Mouse (Mus musculus): ENCODE data around the gene Ryr2. TPM values are rescaled to one million over a fixed set of nuclear protein-coding genes. Genes with fewer than 3 reads are reported as not detected.
"Not testable (repeated sequence)": the region's sequence is repeated elsewhere in the genome, so short reads cannot be mapped to it uniquely, and the experiment has no call there.

Gene Ryr2
- polyA plus RNA-seq, 1 experiment = 12.7 TPM

DNA sequence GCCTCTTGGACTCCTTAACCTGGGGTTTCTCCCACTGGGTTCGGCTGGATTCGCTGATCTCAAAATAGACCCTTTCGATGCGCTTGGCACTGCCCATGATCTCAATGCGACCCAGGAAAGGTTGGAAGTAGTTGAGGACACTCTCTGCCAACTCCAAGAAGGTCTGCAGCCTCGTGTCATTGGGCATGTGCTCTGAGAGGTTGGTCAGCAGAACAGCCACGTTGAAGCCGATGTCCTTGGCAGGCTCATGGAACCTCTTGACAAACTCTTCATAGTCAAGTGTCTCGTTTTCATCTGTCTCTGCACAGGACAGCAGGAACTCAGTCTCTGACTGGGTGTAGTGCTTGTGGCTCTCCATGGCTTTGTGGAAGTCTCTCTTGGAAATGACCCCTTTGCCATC lies 511.3 kb downstream of the Ryr2 start:
- TF ChIP-seq POLR2A (IDR thresholded peaks at IDR 0.05; ENCODE audit: borderline replicate concordance, extremely low read depth, insufficient read depth, insufficient read length, poor library complexity, severe bottlenecking) = no peak
- TF ChIP-seq CTCF (IDR thresholded peaks at IDR 0.05; ENCODE audit: borderline replicate concordance, extremely low read depth, insufficient read depth, insufficient read length) = no peak
- DNase-seq (ENCODE audit: low read depth) = no peak

DNA sequence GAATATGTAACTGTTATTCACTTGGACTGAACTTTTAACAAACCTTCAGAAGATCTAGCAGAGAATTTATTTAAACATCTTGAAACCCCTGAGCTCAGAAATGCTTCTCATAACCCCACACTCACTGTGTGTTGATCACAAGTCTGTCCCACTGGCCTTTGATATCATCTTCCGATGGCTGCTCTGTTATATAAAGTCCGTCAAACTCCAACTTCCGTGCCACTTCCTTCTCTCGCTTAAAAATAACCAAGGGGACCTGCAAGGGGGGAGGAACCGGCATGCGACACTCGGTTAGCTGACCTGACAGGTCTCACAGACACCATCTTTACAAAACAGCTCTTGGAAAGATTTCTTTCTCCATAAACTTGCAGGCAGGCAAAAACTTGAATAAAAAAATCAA lies 521.5 kb downstream of the Ryr2 start:
- DNase-seq (ENCODE audit: low read depth) = no peak
- TF ChIP-seq CTCF (IDR thresholded peaks at IDR 0.05; ENCODE audit: borderline replicate concordance, extremely low read depth, insufficient read depth, insufficient read length) (no peak), POLR2A (IDR thresholded peaks at IDR 0.05; ENCODE audit: borderline replicate concordance, extremely low read depth, insufficient read depth, insufficient read length, poor library complexity, severe bottlenecking) (no peak)

DNA sequence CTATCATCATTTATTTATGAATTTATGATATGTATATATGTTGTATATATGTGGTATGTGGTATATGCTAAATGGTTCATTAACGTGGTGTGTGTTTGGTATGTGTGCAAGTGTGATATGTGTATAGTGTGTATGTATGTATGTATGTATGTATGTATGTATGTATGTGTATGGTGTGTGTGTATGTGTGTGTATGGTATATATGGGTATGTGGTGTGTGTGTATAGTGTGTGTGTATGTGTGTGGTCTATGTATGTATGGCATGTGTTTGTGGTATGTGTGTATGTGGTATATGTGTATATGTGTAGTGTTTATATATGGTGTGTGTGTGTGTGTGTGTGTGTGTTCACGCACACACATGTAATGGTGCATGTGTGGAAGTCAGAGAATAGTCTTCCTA lies 534.2 kb downstream of the Ryr2 start:
- no peak for TF ChIP-seq CTCF (IDR thresholded peaks at IDR 0.05; ENCODE audit: borderline replicate concordance, extremely low read depth, insufficient read depth, insufficient read length)
- no peak for TF ChIP-seq POLR2A (IDR thresholded peaks at IDR 0.05; ENCODE audit: borderline replicate concordance, extremely low read depth, insufficient read depth, insufficient read length, poor library complexity, severe bottlenecking)

DNA sequence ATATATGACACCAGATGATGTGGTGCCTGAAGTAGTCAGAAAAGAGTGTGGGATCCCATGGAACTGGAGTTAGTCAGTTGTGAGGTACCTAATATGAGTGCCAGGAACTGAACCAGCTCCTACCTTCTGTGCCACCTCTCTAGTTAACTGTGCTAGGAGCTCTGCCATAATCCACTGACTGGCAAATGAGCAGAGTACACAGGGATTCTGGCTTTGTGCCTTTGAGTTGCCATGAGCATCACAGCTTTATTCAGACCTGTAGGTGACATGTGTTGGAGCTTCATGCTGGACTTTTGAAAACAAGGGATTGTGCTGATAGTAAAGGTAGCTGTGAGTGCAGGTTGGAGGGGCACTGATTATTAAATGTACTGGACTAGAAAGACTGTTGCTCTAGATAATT lies 539.4 kb downstream of the Ryr2 start:
- DNase-seq (ENCODE audit: low read depth) = no peak
- TF ChIP-seq CTCF (IDR thresholded peaks at IDR 0.05; ENCODE audit: borderline replicate concordance, extremely low read depth, insufficient read depth, insufficient read length) (no peak), POLR2A (IDR thresholded peaks at IDR 0.05; ENCODE audit: borderline replicate concordance, extremely low read depth, insufficient read depth, insufficient read length, poor library complexity, severe bottlenecking) (no peak)

More for the DNA sequence above, 534.2 kb downstream of the Ryr2 start:
- DNase-seq (ENCODE audit: low read depth) = no peak

DNA sequence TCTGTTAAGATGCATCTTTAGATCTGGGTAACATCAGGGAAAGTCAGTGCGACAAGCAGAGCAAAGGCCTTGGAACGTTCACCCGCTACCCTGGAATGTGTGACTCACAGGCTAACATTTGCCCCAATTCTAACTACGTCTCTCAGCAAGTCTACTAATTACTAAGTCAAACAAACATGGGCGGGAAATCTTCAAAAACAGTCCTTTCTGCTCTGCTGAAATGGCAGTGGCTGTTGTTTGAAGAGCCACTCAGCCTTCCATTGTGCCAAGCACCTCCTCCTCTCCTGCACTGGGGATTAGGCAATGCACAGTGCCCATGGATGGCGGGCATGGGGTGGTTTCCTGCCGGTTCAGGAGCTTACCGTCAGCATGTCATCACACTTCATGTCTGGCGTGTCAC lies 540.3 kb downstream of the Ryr2 start:
- DNase-seq (ENCODE audit: low read depth) = no peak
- TF ChIP-seq POLR2A (IDR thresholded peaks at IDR 0.05; ENCODE audit: borderline replicate concordance, extremely low read depth, insufficient read depth, insufficient read length, poor library complexity, severe bottlenecking) (no peak), CTCF (IDR thresholded peaks at IDR 0.05; ENCODE audit: borderline replicate concordance, extremely low read depth, insufficient read depth, insufficient read length) (no peak)

DNA sequence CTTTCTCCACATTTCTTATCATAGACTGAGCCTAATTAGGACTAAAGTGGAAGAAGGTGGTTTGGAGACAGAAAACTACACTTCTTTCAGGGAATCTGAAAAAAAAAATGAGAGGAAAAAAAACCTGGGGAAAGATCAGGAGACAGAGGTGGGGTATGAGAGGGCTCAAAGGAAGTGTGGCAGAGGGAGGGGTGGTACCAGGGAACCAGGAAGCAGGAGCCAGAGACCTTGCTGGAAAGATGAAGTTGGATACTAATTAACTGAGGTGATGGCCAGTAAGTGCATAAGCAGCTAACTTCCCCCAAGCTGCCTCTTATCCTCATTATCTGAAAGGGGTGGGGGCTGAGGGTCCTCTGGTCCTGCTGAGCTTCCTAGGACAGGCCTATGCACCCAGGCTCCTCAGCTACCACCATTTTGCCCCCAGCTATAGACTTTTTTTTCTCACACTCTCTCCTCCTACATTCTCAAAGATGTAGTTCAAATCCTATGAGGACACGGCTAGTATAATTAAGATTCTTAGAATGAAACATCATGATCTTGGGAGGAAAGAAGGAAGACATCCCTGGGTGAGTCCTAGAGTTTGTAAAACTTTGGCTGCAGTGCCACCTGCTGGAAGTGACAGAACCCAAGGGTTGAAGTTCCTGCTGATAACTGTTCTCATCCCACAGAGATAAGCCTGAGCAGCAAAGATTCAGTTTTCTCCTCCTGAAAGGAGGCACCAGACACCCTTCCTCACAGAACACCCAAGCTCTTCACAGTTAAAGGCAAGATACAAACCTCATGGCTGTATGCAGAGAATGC lies 543.3 kb downstream of the Ryr2 start:
- DNase-seq (ENCODE audit: low read depth) = peak; percentile 87
- TF ChIP-seq CTCF (IDR thresholded peaks at IDR 0.05; ENCODE audit: borderline replicate concordance, extremely low read depth, insufficient read depth, insufficient read length) (peak; percentile 77), POLR2A (IDR thresholded peaks at IDR 0.05; ENCODE audit: borderline replicate concordance, extremely low read depth, insufficient read depth, insufficient read length, poor library complexity, severe bottlenecking) (no peak)

DNA sequence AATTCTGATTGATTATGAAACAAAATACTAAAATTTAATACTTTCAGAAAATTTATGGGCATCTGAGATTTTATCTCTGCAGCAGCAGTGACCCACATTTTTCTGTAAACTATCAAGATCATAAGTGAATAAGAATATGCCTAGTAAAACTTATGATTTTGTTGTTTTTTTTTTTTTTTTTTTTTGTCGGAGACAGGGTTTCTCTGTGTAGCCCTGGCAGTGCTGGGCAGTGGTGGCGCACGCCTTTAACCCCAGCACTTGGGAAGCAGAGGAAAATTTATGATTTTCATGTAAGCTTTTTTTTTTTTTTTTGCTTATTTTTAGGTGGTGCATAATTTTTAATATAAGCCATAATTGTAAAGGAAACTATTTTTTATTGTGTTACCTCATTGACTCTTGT lies 557.1 kb downstream of the Ryr2 start:
- DNase-seq (ENCODE audit: low read depth) = no peak
- no peak for TF ChIP-seq CTCF (IDR thresholded peaks at IDR 0.05; ENCODE audit: borderline replicate concordance, extremely low read depth, insufficient read depth, insufficient read length)
- TF ChIP-seq POLR2A (IDR thresholded peaks at IDR 0.05; ENCODE audit: borderline replicate concordance, extremely low read depth, insufficient read depth, insufficient read length, poor library complexity, severe bottlenecking) = no peak

DNA sequence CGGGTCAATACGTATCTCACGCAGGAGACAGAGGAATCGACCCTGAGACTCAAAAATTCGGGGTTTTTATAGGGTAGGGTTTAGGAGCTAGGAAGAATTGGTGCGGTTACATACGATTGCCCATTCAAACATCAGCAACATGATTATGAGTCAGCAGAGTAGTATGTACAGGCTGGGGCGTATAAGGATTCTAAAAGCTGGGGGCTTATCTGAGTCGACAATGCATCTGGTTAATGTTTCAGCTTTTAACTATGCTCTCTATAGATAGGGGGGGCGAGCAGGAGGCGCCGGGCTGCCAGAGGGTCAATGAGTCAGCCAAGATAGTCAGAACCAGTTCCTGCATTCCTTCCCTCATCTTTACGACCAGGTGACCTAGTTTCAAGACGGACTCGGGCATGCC lies 557.6 kb downstream of the Ryr2 start:
- not testable (repeated sequence) for DNase-seq (ENCODE audit: low read depth)

DNA sequence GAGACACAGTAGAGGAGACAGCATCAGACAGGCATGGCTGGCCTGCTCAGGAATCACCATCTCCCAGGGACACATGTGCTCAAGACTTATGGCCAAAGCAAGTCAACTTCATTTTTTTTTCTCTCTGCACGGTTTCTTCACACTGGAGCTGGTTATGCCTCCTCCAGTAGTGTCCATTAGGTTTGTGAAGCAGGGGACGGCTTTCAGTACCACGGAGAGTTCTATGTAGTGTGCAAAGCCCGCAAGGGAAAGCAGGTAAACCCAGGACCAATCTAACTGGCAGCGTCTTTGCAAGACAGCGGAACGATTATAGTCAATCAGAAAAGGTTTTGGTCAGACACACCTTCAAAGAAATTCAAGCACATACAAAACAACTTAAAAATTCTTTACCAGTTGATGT lies 560.9 kb downstream of the Ryr2 start:
- DNase-seq (ENCODE audit: low read depth) = peak; percentile 9
- no peak for TF ChIP-seq CTCF (IDR thresholded peaks at IDR 0.05; ENCODE audit: borderline replicate concordance, extremely low read depth, insufficient read depth, insufficient read length)
- TF ChIP-seq POLR2A (IDR thresholded peaks at IDR 0.05; ENCODE audit: borderline replicate concordance, extremely low read depth, insufficient read depth, insufficient read length, poor library complexity, severe bottlenecking) = no peak

DNA sequence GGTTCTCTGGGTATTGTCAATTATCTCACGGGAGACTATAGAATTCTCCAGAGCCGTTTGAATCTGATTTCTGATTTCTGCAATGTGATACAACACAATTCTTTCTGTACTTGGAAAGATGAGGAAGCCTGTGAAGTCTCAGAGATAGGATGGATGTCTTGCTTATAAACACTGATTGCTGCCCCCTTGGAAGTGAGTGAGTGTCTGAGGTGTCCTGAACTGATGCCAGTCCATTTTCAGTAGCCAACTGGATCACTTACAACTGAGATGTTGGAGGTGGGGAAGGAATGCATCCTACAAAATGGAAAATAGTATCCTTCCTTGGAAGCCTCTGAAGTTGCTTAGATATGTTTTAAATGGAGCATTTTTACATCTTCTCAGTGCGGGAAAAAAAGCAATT lies 564.2 kb downstream of the Ryr2 start:
- TF ChIP-seq CTCF (IDR thresholded peaks at IDR 0.05; ENCODE audit: borderline replicate concordance, extremely low read depth, insufficient read depth, insufficient read length) = no peak
- no peak for TF ChIP-seq POLR2A (IDR thresholded peaks at IDR 0.05; ENCODE audit: borderline replicate concordance, extremely low read depth, insufficient read depth, insufficient read length, poor library complexity, severe bottlenecking)
- DNase-seq (ENCODE audit: low read depth) = no peak

DNA sequence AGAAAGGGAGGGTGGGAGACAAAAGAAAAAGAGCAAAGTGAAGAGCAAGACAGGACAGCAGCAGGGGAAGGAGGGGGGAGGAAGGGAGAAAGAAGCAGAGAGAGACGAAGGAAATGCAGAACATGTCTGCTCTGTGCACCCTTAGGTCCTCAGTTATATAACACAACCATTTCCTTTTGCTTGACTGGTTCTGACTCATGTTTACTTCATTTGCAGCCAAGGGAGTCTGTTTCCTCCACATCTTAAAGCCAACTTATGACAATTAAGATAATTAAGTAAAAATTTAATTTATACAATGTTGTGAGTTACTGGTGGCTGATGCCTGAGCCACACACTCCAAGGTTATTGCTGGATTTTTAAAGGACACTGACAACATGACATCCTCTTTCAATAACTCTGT lies 569.9 kb downstream of the Ryr2 start:
- DNase-seq (ENCODE audit: low read depth) = no peak
- TF ChIP-seq POLR2A (IDR thresholded peaks at IDR 0.05; ENCODE audit: borderline replicate concordance, extremely low read depth, insufficient read depth, insufficient read length, poor library complexity, severe bottlenecking) (no peak), CTCF (IDR thresholded peaks at IDR 0.05; ENCODE audit: borderline replicate concordance, extremely low read depth, insufficient read depth, insufficient read length) (no peak)

DNA sequence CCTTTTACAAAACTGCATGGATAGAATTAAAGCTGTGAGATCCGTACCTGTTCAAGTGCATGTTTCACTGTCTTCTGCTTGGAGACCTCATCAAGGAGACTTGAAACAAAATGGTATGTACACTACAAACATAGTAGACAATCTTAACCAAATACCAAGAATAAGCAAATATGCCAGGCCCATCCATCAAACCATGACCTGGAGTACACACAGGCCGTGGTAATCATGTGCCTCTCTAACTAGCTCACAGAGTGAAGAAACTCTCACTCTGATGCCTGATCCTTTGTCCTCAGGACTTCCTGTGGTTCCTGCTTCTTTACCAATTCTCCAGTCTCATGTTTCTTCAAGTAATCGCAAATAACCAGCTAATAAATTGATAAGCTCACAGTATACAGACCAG lies 570.9 kb downstream of the Ryr2 start:
- DNase-seq (ENCODE audit: low read depth) = no peak
- TF ChIP-seq POLR2A (IDR thresholded peaks at IDR 0.05; ENCODE audit: borderline replicate concordance, extremely low read depth, insufficient read depth, insufficient read length, poor library complexity, severe bottlenecking) (no peak), CTCF (IDR thresholded peaks at IDR 0.05; ENCODE audit: borderline replicate concordance, extremely low read depth, insufficient read depth, insufficient read length) (no peak)
